Mouse (Mus musculus) olfactory bulb, adult 2 months (tissue): Measurements from ENCODE around the gene Adgrg5. TPM values are rescaled to one million over a fixed set of nuclear protein-coding genes. Genes with fewer than 3 reads are reported as not detected.

Source experiments
- H3K27ac ChIP-seq: fragments of 200-500 bp; 2 replicates; pipeline ENCODE4 v1.5.1; 2012; ENCODE audit warnings: low read depth, low read length; ENCODE audit not compliant: insufficient read depth
- H3K4me1 ChIP-seq: fragments of 200-500 bp; 2 replicates; pipeline ENCODE4 v1.6.1; 2012; ENCODE audit warnings: low read length; ENCODE audit not compliant: control insufficient read depth, insufficient read depth
- H3K4me3 ChIP-seq: fragments of 200-500 bp; 2 replicates; pipeline ENCODE4 v1.5.1; 2012; ENCODE audit warnings: mild to moderate bottlenecking, low read depth, low read length, moderate library complexity; ENCODE audit not compliant: insufficient read depth
- CTCF ChIP-seq: fragments of 200-500 bp; IDR thresholded peaks from 2 replicates; pipeline ENCODE4 v1.5.1; 2012; ENCODE audit warnings: low read depth, mild to moderate bottlenecking, low read length, moderate library complexity; ENCODE audit not compliant: insufficient read depth
- POLR2A ChIP-seq: fragments of 200-500 bp; IDR thresholded peaks from 2 replicates; pipeline ENCODE4 v1.6.1; 2012; ENCODE audit warnings: mild to moderate bottlenecking, low read depth, low read length, moderate library complexity; ENCODE audit not compliant: insufficient read depth
- WGBS: fragments of 180-500 bp; shearing (Covaris S2); methylation state at CpG from one replicate; pipeline ENCODE4 v1.1.7; 2018; 5-methylcytosine and 5-hydroxymethylcytosine counted together
- polyA plus RNA-seq: library from polyadenylated mRNA; stranded (reverse); fragments of >200 nt; gene quantifications from 2 replicates; pipeline ENCODE4 v1.2.4, GENCODE M21; 2012; ENCODE audit warnings: low replicate concordance; ENCODE audit not compliant: missing spikeins, insufficient read depth, insufficient read length

Gene Adgrg5
- polyA plus RNA-seq, 1 experiment = not detected

DNA sequence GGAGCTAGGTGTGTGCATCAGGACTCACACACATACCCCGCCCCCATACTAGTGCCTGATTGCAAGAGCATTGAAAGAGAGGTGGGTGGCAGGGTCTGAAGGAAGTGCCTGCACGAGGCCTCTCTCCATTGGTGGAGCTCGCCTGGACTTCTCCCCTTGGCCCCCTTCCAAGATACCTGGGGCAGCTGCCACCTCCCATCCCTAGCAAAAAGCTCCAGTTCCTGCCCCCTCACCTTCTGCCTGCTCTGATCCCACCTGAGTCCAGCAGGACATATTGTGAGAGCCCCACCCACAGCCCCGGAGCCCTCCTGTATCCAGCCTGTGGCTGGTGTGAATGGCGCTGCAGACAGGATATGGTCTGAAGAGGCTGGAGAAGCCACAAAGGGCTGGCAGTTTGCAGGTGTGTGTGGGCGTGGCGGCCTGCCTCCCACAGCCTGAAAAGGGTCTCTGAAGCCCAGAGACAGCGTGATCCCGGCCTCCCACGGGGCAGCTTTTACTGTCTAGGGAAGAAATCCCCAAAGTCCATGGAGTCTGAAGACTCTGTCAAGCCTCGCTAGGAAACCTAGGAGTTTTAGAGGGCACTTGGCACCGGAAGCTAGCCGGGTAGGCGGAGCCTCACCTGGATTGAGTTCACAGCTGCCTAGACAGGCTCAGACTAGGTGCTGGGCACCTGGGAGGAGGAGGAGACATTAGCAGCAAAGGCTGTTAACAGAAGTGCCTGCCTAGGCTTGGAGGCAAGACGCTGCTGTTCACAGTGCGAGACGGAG, 53.3 kb downstream of the Adgrg5 start:
- no peak overlapping the region for H3K27ac ChIP-seq
- no peak overlapping the region for H3K4me3 ChIP-seq
- peaks cover 47% of the 10 kb centered on the region for H3K4me1 ChIP-seq
- no peak for TF ChIP-seq POLR2A
- no peak for TF ChIP-seq CTCF
- WGBS = 50% methylated on average over 17 of the region's 17 CpGs

DNA sequence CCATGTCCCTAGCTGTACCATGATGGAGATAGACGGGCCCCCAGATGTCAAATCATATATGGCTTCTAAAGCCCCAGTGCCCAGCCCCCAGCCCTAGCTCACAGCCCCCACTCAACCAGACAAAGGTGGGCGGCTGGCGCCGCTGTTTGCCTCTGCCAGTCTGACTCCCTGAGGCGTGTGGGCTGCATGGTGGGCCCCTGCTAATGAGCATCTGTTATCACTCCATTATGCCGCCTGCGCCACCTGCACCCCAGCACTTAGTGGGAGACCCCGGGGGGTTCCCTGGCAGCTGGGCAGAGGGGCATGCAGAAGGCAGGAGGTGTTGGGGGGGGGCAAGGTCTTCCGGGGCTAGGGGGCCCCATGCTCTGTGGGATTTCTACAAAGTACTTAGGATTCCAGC, 54.6 kb downstream of the Adgrg5 start:
- Histone ChIP-seq H3K27ac (no peak overlapping the region), H3K4me1 (peaks cover 54% of the 10 kb centered on the region), H3K4me3 (no peak overlapping the region)
- TF ChIP-seq CTCF (no peak), POLR2A (no peak)
- 37% methylated on average over 9 of the region's 9 CpGs for WGBS

DNA sequence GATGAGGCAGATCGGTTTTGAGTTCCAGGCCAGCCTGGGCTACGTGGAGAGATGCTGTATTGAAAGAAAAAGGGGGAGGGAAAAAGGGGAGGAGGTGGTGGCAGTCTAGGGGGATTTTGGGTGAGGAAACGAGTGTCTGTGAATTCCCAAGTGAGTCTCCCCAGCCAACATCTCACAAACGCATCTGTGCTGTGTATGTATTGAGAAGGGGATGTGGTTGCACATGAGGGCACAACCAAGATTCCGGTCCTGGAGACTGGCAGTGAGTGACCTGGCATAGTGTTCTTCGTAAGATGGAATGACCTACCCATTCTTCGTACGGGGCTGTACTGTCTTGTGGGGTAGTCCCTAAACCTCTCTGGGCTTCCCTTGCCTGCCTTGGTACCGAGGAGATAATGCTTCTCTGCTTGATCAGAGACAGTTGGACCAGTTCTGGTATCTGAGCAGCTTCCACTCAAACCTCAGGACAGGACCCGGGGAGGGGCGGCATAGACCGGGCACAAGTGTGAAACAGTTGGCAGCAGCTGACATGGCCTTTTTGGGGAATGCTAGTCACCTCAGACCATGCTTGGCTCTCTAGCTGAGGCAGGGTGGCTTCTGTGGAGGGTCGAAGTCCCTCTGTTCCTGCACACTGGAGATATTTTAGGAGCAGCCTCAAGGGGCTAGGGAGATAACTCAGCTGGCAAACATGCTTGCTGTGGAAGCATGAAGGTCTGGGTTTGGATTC, 55.3 kb downstream of the Adgrg5 start:
- Histone ChIP-seq H3K4me3 (no peak overlapping the region), H3K27ac (no peak overlapping the region), H3K4me1 (peaks cover 54% of the 10 kb centered on the region)
- WGBS = 71% methylated on average over 13 of the region's 13 CpGs
- no peak for TF ChIP-seq POLR2A
- TF ChIP-seq CTCF = no peak

DNA sequence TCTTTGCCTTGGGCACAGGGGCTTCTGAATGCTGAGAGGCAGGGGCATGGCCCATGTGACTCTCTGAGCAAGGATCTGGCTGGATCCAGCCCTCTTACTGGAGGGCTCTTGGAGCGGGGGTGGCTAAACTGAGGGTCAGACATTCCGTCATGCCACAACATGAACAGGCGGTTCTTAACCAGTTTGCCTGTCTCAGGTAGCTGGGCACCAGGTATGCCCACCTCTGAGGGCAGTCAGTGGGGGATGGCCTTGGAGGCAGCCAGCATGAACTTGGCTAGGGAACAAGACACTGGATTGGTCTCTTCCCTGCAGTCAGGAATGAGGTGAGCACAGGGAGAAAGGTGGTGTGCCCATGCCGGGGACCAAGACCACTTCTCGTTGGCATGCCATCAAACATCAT, 56.7 kb downstream of the Adgrg5 start:
- peaks cover 63% of the 10 kb centered on the region for H3K4me1 ChIP-seq
- no peak overlapping the region for H3K4me3 ChIP-seq
- TF ChIP-seq POLR2A (no peak), CTCF (no peak)
- H3K27ac ChIP-seq = no peak overlapping the region
- WGBS = 97% methylated on average over 5 of the region's 5 CpGs

DNA sequence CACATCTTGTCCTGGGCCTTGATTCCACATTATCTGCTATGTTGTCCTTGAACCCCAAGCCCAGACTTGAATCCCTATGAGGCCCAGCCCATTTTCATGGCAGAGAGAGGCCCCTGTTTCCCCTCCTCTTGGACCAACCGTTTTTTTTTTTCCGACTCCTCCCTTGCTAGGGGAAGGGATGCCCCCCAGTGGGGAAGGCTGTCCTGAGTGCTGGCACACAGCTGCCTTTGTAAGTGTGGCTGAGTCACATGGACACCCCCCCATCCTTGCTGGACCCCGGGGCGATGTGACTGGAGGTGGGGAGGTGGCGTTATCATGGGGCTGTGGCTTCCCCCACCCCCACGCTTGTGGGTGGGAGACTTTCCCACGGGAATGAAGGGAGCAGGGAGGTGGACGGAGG, 57.5 kb downstream of the Adgrg5 start:
- peaks cover 71% of the 10 kb centered on the region for H3K4me1 ChIP-seq
- 32% methylated on average over 8 of the region's 8 CpGs for WGBS
- no peak overlapping the region for H3K4me3 ChIP-seq
- no peak overlapping the region for H3K27ac ChIP-seq
- TF ChIP-seq CTCF (no peak), POLR2A (no peak)

DNA sequence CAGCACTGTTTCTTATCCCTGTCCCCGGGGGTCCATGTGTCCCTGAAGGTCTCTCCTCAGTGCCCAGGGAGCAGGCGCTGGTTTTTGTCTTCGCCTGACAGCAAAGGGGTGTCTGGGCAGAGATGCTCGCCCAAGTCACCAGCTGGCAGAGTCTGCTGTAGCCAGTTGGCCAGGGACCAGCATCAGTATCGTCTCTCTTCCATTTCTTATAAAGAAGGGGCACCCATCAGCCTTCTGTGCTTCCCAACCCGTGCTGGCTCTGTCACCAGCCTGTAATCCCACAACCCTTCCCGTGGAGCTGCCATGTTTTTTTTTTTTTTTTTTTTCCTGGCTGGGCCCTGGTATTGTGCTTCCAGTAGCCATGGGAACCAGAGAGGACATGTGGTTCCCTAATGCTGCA, 58.4 kb downstream of the Adgrg5 start:
- Histone ChIP-seq H3K4me3 (no peak overlapping the region), H3K27ac (peak overlapping the region; percentile 40; the same call in 1 of the 2 replicates), H3K4me1 (peaks cover 76% of the 10 kb centered on the region)
- 46% methylated on average over 7 of the region's 7 CpGs for WGBS
- no peak for TF ChIP-seq POLR2A
- TF ChIP-seq CTCF = no peak

DNA sequence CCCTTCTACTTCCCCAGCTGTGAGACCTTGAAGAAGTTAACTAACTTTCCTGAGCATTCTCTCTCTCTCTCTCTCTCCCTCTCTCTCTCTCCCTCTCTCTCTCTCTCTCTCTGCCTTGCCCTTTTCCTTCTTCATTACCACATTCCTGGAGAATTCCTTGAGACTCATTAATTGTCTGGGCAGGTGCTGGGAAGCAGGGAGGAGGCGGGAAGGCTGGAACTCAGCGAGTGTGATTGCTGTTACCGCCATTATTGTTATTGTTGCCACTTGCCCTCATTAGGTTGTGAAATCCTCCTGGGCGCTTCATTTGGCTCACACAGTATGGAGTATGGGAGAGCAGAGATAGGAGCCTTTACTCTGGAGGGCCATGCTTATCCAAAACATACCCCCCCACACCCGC, 59.7 kb downstream of the Adgrg5 start:
- WGBS = 26% methylated on average over 5 of the region's 5 CpGs
- no peak for TF ChIP-seq CTCF
- TF ChIP-seq POLR2A = no peak
- Histone ChIP-seq H3K27ac (no peak overlapping the region), H3K4me1 (peaks cover 73% of the 10 kb centered on the region), H3K4me3 (no peak overlapping the region)

DNA sequence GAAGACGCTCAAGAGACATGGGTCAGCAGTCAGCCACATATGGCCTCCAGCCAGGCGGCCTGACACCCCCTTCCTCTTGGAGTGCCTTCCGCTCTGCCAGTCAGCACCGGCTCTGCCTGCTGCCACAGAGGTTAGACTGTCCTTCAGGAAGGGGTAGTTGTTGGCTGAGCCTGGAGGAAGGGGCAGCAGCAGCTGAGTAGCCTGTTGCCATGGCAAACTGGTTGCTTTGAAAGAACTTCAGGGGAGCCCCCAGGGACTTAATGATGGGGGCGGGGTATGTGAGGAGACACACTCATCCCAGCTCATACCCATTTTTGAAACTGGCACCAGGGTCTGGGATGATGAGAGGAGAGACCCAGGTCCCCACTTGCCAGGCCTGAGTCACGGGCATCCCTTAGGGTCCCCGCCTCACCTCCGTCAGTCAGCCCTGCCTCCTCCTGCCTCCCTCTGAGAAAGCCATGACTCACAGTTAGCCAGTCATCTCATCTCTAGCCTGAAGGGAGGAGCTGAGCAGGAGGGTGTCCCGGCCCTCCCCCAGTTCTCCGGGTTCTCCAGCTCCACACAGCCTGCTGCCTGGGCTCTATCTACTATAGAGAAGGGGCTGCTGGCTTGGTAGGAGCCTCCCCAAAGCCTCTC, 60.5 kb downstream of the Adgrg5 start:
- peak overlapping the region; percentile 38 for H3K4me3 ChIP-seq
- TF ChIP-seq POLR2A = no peak
- TF ChIP-seq CTCF = no peak
- 10% methylated on average over 10 of the region's 10 CpGs for WGBS
- peak overlapping the region; percentile 83 for H3K27ac ChIP-seq
- H3K4me1 ChIP-seq = peaks cover 73% of the 10 kb centered on the region

DNA sequence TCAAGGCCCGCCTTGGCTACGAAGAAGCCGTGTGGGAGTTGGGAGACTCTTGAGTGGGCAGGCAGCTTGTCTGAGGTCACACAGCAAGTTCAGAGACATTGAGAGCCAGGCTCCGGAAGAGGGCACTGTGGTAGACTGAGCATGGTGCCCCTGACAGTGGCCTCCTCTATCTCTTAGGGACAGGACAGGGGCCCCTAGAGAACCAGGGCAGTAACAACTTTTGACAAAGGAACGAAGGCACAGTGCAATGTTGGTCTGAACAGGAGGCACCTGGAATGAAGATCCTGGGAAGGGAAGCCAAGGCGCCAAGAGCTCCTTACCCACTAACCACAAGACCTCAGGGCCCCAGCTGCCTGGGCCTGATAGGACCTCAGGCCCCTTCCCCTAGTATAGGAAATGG, 61.5 kb downstream of the Adgrg5 start:
- H3K4me3 ChIP-seq = peak overlapping the region; percentile 38

More for the DNA sequence above, 61.5 kb downstream of the Adgrg5 start:
- 63% methylated on average over 6 of the region's 6 CpGs for WGBS
- Histone ChIP-seq H3K4me1 (peaks cover 78% of the 10 kb centered on the region), H3K27ac (peak overlapping the region; percentile 83)
- TF ChIP-seq CTCF = no peak
- no peak for TF ChIP-seq POLR2A
